13 mouse cellular contexts compared by ENCODE assay signal in the genomic region with DNA sequence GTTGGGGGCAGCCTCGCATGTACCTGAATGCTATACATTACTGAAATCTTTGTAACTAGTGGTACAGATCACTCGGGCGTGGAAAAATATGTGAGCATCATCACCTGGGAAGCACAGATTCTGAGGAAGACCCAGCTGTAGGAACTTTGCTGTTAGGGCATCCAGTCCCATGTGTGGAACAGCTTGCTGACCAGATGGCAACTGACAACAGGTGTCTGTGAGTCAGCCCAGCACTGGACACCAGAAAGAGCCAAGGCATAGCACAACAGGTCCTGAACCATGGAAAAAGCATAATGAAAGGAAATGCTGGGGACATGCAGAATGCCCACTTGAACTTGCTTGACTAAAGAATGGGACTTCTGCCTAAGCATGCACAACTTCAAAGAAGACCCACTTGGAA.
DNase-seq lines count a peak whose midpoint lies in the region; ATAC-seq lines count a peak whose summit lies in the region.
"Had no signal": no experiment of that assay in that cellular context is flagged by ENCODE, and none has a peak within 500 bp of the region (broad histone marks: within the 10 kb centered on the region; RNA-seq: fewer than 3 reads in every experiment).

No protein-coding gene starts in this region.

- no peak for ATAC-seq in cerebellum, adult (ENCODE audit: insufficient number of reproducible peaks, low FRiP score, low TSS enrichment)
- ATAC-seq: forebrain, embryonic 14.5 days; intestine, embryonic 15.5 days had no signal

- peak; percentile 17 for DNase-seq in cerebellum, adult 11-12 months
- DNase-seq in cerebellum, adult 18-20 months, result peak; percentile 29 to 42
- peak; percentile 23 for DNase-seq in cerebellum, adult 9-11 months
- peak; percentile 49 to 53 for DNase-seq in cerebellum, postnatal 36 days
- DNase-seq in urinary bladder, postnatal 36 days (ENCODE audit: low spot score in 2 of 2), result no peak
- DNase-seq in layer of hippocampus, postnatal 14 days (ENCODE audit: low spot score in 2 of 2), result no peak
- no peak for DNase-seq in frontal cortex, postnatal 25 days (ENCODE audit: low spot score in 2 of 2)
- DNase-seq: adrenal gland, postnatal 10 days; gastrocnemius, postnatal 10 days; kidney, adult 18-20 months had no signal

Comparison
In these comparisons a context has a peak if more than half of its experiments do, and no peak if none do; other contexts are left out.
1. DNase-seq: peak in cerebellum, adult 11-12 months (single experiment), cerebellum, adult 18-20 months (2 of 2), cerebellum, adult 9-11 months (single experiment) and cerebellum, postnatal 36 days (2 of 2); none in urinary bladder, postnatal 36 days (0 of 2), layer of hippocampus, postnatal 14 days (0 of 2) and frontal cortex, postnatal 25 days (0 of 2).